Mouse (Mus musculus) embryonic fibroblast, embryonic 13.5 days (primary cell): ENCODE measurements around the gene Daxx. TPM values are rescaled to one million over a fixed set of nuclear protein-coding genes. Genes with fewer than 3 reads are reported as not detected.
"Not testable (repeated sequence)": the region's sequence is repeated elsewhere in the genome, so short reads cannot be mapped to it uniquely, and the experiment has no call there.

ENCODE experiments used
- H3K27ac ChIP-seq: 2 replicates; pipeline ENCODE4 v1.5.1; 2012; ENCODE audit warnings: low read length, control low read depth, inconsistent platforms; ENCODE audit not compliant: insufficient read depth
- H3K4me1 ChIP-seq: 2 replicates; pipeline ENCODE4 v1.6.1; 2011; ENCODE audit warnings: low read length; ENCODE audit not compliant: control insufficient read depth, insufficient read depth
- H3K4me3 ChIP-seq: 2 replicates; pipeline ENCODE4 v1.5.1; 2011; ENCODE audit warnings: mild to moderate bottlenecking, control low read depth, low read length; ENCODE audit not compliant: insufficient read depth
- CTCF ChIP-seq: IDR thresholded peaks from 2 replicates; pipeline ENCODE4 v1.5.1; 2011; ENCODE audit warnings: mild to moderate bottlenecking, control low read depth, low read length, moderate library complexity, borderline replicate concordance; ENCODE audit not compliant: insufficient read depth
- POLR2A ChIP-seq: IDR thresholded peaks from 2 replicates; pipeline ENCODE4 v1.6.1; 2011; ENCODE audit warnings: low read depth, mild to moderate bottlenecking, control low read depth, low read length, moderate library complexity
- polyA plus RNA-seq: library from polyadenylated mRNA; stranded (reverse); fragments of >200 nt; gene quantifications from 2 replicates; pipeline ENCODE4 v1.2.4, GENCODE M21; 2011; ENCODE audit warnings: low read depth; ENCODE audit not compliant: missing spikeins, insufficient read length

Daxx gene
- polyA plus RNA-seq, 1 experiment = 26.6 TPM

DNA sequence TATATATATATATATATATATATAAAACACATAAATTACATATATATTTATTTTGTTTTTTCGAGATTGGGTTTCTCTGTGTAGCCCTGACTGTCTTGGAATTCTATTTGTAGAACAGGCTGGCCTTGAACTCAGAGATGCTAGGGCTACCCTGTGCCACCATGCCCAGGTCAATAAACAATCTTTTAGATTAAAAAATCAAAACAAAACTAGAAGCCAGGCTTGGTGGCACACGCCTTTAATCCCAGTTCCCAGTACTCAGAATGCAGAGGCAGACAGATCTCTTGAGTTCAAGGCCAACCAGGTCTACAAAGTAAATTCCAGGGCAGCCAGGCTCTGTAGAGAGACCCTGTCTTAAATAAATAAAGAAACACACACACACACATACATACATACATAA is 17.9 kb upstream of the Daxx start:
- H3K4me3 ChIP-seq = no peak overlapping the region
- TF ChIP-seq POLR2A (no peak), CTCF (no peak)
- no peak overlapping the region for H3K27ac ChIP-seq

GRCm38 (mm10) chr17:33891892-33892291 is 17.3 kb upstream of the Daxx start:
- not testable (repeated sequence) for H3K27ac ChIP-seq, H3K4me1 ChIP-seq, H3K4me3 ChIP-seq

More for the DNA sequence above, 17.9 kb upstream of the Daxx start:
- no peaks in the 10 kb centered on the region for H3K4me1 ChIP-seq

DNA sequence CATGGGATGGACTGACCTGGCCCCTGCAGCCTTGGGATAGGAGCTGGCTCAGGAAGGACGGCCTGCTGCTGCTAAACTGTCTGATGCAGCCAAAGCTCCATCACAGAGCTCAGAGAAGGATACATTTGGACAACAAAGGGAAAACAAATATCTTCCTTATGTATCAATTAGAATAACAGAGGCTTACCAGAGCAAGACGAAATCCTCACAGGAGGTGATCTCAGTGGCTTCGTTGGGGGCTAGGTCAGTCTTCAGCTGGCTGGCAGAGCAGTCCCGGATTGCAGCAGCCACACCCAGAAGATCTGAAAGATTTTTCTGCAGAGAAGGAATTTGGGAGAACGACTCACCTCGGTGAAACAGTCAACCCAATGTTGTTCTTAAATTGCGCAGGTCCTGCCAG is 16.8 kb upstream of the Daxx start:
- TF ChIP-seq POLR2A = no peak
- no peak for TF ChIP-seq CTCF
- Histone ChIP-seq H3K4me1 (no peaks in the 10 kb centered on the region), H3K27ac (no peak overlapping the region), H3K4me3 (no peak overlapping the region)

DNA sequence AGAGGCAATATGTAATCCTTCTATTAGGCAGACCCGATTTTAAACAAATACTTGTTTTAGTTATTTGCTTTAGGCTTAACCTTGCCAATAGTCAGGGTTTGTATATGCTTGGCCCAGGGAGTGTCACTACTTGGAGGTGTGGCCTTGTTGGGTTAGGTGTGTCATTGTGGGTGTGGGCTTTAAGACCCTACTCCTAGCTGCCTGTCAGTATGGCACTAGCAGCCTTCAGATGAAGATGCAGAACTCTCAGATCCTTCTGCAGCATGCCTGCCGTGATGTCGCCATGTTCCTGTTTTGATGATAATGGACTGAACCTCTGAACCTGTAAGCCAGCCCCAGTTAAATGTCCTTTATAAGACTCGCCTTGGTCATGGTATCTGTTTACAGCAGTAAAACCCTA is 16.2 kb upstream of the Daxx start:
- not testable (repeated sequence) for H3K4me1 ChIP-seq, H3K4me3 ChIP-seq, H3K27ac ChIP-seq

GRCm38 (mm10) chr17:33897114-33897794 is 12.0 kb upstream of the Daxx start:
- no peak overlapping the region for H3K4me3 ChIP-seq
- no peaks in the 10 kb centered on the region for H3K4me1 ChIP-seq
- peak overlapping the region; percentile 45; the same call in 1 of the 2 replicates for H3K27ac ChIP-seq
- TF ChIP-seq CTCF (0 out of 2 replicates have a peak, but pooled peaks have one; percentile 20), POLR2A (no peak)

DNA sequence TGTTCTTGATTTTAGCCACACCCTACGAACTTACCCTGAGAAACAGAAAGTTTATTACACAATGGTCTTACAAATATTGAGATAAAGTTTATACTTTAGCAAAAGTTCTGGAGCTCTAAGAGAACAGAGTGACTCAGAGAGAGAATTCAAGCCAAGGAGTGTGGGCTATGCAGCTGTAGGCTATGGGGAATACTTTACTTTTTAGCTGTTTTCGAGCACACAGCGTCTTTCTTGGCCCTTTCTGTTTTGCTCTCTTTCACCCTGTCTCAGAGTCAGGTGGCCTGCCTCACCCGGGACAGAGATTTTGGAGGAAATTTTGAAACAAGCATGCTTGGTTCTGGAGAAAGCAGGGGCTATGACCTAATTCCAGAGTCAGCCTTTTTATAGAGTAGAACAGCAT is 11.0 kb upstream of the Daxx start:
- H3K4me1 ChIP-seq, H3K27ac ChIP-seq, H3K4me3 ChIP-seq: not testable (repeated sequence)

GRCm38 (mm10) chr17:33899642-33900041 is 9.6 kb upstream of the Daxx start:
- no peak overlapping the region for H3K27ac ChIP-seq
- no peaks in the 10 kb centered on the region for H3K4me1 ChIP-seq
- no peak overlapping the region for H3K4me3 ChIP-seq
- TF ChIP-seq POLR2A (no peak), CTCF (no peak)

DNA sequence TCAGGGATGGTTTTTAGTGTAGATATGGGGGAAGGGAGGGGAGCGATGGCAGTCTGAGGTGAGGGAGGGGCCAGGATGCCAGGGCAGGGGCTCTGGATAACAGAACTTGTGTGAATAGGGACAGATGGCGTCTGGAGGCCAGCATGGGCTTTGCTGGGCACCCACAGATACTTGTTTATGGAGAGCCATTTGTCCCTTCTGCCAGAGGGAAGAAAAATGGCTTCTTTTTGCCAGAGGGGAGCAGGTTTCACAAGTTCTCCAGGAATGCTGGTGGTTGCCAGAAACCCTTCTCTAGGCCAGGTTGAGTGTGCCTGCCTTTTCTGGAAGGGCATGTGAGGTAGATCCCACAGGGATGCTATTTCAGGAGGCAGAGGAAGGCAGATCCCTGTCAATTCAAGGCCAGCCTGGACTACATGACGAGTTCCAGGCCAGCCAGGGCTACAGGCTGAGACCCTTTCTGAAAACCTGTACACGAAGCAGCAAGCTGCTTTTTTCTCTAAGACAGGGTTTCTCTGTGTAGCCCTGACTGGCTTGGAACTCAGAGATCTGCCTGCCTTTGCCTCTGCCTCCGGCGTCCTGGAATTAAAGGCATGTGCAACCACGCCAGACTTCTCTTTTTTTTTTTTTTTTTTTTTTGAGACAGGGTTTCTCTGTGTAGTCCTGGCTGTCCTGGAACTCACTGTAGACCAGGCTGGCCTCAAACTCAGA is 8.8 kb upstream of the Daxx start:
- H3K4me1 ChIP-seq = no peaks in the 10 kb centered on the region
- TF ChIP-seq POLR2A (no peak), CTCF (no peak)
- no peak overlapping the region for H3K27ac ChIP-seq
- no peak overlapping the region for H3K4me3 ChIP-seq

- TF ChIP-seq POLR2A (no peak), CTCF (no peak)
- no peak overlapping the region for H3K4me3 ChIP-seq
- no peak overlapping the region for H3K27ac ChIP-seq
- H3K4me1 ChIP-seq = no peaks in the 10 kb centered on the region
These were observed 8.3 kb upstream of the Daxx start for GRCm38 (mm10) chr17:33900989-33901314.

GRCm38 (mm10) chr17:33901653-33902052 is 7.6 kb upstream of the Daxx start:
- H3K27ac ChIP-seq = no peak overlapping the region
- TF ChIP-seq CTCF (no peak), POLR2A (no peak)
- no peaks in the 10 kb centered on the region for H3K4me1 ChIP-seq

GRCm38 (mm10) chr17:33902079-33902478 is 7.1 kb upstream of the Daxx start:
- Histone ChIP-seq H3K27ac (no peak overlapping the region), H3K4me3 (no peak overlapping the region), H3K4me1 (no peaks in the 10 kb centered on the region)
- TF ChIP-seq POLR2A = no peak
- TF ChIP-seq CTCF = no peak

More at GRCm38 (mm10) chr17:33901653-33902052, 7.6 kb upstream of the Daxx start:
- H3K4me3 ChIP-seq = no peak overlapping the region
